Mouse (Mus musculus) left cerebral cortex, adult 11 months (tissue): ENCODE measurements at regions not wholly inside any gene's neighbourhood (a gene's known extent, or its start where the extent isn't known, plus 50 kb on each side); places are given as distances from the start of the nearest gene placed in this dataset.
A peak's percentile ranks its signal among the peaks of the same experiment; 100 is the strongest.
"Not testable (repeated sequence)": the region's sequence is repeated elsewhere in the genome, so short reads cannot be mapped to it uniquely, and the experiment has no call there.

ENCODE experiments used
- DNase-seq: peaks from one replicate; pipeline ENCODE4 v3.0.0; 2022; ENCODE audit warnings: low spot score

DNA sequence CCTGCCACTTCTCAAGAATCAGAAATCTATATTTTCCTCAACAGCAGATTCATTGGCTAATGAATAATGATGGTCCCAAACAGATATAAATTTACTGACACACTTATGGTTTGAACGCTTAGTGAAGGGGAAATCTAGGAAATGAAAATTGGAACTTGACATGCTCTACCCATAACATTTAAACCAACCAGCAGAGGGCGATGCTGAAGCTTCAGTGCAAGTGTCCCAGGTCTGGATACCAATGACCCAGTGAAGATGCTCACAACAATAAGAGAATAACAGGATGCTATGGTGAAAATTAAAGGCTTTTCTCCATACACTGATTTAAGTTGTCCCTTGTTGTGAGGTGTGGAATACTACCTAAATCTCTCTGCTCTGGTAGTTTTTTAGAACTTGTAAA, 236.0 kb upstream of the Rorb start:
- no peak for DNase-seq

DNA sequence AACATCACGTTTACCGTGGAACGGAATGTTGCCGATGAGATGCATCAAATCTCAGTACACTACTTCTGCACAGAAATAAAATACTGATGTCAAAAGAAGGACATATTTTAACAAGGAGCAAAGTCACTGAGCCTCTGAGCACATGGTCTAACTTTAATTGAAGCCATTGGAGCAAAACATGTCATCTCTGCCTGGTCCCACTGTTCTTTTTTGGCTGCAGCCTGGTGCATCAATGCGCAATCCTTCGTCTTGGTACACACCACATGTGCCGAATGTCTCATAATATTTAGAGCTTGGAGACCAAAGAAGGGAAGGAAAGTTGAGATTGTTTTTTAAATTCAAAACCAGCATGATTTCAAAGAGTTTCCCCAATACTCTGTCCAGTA, 233.4 kb upstream of the Rorb start:
- no peak for DNase-seq

DNA sequence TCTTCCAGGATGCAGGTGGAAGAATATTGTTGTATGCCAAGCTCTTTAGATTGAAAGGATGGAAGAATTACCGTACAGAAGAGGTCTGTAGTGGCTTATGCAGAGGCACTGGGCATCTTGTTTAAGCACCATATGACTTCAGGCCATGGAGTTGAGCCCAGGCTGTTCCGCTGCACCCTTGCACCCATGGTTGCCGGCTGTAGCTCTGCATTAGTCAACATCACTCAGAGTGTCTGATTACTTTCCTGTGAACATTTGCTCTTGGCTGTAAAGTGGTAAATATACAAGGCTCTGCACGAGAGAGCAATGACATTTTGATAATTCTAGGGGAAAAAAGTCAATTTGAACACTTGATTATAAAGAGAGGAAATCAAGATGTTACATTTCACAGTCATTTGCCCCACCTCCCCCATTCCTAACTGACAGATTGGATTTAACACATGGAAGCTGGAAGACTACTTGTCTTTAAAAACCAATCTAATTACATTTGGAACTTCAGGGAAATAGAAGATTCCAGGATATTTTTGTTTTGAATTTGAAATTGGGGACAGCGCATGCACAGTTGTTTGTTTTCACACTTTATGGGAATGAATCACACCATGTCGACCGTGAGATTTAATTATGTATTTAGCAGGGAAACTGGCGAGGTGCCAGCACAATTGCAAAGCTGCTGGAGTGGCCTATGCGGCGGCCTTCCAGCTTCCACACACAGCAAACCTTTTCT, 232.9 kb upstream of the Rorb start:
- no peak for DNase-seq

DNA sequence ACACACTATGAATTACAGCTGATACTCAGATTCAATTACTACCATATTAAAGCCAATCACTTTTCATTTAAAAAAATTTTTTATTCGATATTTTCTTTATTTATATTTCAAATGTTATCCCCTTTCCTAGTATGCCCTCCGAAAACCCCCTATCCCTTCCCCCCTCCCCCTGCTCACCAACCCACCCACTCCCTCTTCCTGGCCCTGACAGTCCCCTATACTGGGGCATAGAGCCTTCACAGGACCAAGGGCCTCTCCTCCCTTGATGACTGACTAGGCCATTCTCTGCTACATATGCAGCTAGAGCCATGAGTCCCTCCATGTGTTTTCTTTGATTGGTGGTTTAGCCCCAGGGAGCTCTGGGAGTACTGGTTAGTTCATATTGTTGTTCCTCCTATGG, 196.1 kb upstream of the Rorb start:
- not testable (repeated sequence) for DNase-seq

DNA sequence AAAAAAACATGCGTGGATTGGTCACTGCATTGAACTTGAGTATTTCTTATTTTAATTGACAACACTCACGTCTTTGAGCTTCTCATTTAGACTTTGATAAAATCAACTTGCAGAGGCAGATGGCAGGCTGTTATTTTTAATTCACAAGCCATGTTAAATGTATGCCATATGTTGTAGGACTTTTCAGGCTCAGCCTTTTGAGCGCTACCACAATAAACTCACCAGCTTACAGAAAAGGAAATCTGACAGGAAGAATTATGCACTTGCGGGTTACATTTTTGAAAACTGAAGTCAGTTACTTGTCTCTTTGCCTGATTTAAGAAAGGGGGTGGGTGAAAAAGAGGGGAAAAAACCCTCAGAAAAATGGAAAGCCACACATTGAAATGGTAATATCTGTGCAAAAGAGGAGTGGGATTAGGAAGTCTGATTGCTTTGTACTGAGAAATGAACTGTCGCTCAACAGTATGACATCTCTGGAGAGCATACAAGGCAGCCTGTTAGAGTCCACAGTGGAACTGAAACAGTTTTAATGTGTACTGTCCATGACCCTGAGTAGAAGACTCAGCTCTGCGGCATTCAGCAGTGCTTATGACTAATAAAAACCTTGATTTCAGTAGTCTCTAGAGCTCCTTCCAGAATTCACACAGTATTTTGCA, 195.6 kb upstream of the Rorb start:
- DNase-seq: peak; percentile 23

DNA sequence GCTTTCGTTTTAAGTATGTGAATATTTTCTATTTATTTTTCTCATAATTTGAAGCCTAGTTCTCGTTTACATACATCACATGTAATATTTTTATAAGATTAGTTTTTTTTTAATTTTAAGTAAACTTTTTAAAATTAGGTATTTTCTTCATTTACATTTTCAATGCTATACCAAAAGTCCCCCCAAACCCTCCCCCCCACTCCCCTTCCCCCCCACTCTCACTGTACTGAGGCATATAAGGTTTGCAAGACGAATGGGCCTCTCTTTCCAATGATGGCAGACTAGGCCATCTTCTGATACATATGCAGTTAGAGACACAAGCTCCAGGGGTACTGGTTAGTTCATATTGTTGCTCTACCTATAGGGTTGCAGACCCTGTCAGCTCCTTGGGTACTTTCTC, 174.9 kb upstream of the Rorb start:
- DNase-seq: not testable (repeated sequence)

DNA sequence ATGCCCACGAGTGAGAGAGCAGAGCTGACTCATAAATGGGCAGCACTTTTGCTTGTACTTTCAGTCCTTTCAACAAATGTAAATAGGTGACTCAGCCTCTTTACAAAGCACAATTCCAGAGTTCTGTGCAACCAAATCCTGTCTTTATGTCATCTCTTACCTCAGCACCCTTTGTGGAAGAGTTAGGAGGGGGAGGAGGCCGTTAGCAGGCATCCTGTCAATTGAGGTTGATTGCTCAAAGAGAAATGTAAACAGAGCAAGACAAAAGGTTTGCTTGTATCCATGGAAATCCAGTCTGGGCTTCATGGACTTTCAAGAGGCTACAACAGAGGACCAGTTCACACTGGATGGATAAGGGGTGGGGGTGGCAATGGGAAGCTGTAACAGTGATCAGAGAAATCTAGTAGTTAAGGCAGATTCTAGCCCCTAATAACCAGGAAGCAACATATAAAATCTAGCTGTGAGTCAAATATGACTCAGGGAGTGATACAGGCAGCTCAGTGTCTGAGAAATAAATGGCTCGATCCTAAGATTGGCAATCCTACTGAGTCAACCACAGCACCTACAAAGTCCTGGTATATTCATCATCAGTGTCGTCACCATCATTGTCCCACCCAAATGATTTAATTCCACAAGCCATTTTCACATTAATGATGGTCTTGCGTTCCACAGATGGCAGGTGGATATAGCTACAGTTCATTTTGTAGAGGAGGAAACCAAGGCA, 136.0 kb upstream of the Rorb start:
- DNase-seq: no peak

DNA sequence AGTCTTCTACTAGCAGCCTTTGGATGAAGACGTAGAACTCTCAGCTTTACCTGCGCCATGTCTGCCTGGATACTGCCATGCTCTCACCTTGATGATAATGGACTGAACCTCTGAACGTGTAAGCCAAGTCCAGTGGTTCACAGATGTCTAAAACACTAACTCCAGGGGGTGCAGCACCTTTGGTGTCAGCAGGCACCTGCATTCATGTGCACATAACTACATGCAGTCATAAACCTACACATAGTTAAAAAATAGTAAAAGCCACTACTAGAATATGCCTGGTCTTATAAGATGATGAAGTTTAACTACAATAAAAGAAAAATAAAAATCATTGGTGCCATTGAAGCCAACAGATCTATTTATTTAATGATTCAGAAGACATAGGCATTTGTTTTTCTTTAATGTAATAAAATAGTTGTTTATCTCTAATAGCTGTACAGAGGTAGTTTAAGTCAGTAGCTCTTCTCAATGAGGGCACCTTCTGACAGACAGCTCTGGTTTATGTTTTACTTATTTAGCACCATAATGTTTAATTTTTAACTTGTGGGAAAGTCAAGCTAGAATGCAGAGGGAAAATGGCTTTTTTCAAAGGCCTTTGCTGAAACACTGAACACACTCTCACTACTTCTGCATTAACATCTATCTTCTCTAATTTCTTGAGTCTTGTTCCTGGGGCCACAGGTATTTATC, 118.5 kb upstream of the Rorb start:
- no peak for DNase-seq

DNA sequence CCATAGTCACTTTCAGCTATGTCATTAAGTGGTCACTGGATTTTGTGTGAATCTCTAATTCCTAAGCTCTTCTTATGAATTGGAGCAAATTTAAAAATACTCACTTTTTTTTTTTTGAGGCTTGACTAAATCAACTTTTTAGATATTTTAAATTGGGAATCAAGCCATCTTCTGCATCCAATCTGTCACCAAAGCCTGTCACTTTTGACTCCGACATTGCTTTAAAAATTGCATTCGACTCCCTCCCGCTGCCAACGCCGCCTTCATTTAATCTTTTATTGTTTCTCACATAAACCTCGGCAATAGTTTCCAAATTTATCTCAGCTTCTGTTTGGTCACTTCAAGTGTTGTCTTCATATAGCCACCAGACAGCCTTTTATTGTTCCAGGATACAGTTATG, 109.8 kb upstream of the Rorb start:
- DNase-seq: no peak

DNA sequence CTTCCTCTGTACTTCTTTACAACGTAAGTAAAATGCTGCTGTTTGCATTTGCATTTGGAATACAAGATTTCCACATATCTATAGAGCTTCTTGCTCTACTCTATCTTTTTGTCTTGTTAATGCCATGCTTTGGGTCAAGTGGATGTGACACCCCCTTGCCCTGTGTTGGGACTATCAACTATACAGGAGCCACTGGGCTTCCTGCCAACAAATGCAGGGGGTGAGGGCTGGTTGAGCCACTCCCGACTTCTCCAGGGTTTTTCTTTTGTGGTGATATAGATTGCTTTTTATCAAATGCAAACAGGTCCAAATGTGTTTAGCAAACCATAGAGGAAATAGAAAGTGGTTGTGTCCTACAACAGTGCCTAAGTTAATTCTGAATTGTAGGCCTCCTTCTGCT, 108.4 kb upstream of the Rorb start:
- DNase-seq: no peak

DNA sequence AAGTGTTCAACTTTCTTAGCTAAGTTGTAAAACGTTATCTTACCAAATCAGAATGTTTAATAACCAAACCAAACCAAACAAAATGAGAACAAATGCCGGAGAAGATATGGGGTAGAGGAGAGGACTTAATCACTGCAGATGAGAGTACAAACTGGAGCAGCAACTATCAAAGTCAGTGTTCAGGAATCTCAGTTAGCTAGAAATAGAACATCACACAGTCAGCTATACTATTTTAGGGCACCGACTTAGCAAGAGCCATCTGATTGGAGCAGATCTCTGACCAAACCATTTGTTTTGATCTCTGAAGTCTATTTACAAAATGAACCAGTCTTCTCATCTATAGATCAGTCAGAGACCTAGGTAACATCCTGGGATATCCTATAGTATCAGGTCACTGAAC, 107.7 kb upstream of the Rorb start:
- no peak for DNase-seq

DNA sequence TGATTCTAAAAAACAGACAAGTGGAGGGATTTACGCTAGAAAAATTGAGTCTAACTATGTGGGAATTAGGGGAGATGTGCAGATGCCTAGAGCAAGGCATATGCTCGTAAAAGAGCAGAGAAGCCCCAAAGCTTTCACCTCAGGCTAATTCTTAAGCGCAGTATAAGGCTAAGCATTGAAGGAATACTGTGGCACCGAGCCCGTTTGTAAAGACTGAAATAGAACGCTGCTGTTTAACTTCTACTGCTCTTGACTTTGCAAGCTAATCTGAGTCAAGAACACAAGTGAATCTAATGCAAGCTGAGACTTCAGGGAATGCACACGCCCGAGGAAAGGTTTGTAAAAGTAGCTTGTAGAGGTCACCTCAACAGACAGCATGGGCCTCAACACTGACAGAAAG, 88.5 kb upstream of the Rorb start:
- no peak for DNase-seq

DNA sequence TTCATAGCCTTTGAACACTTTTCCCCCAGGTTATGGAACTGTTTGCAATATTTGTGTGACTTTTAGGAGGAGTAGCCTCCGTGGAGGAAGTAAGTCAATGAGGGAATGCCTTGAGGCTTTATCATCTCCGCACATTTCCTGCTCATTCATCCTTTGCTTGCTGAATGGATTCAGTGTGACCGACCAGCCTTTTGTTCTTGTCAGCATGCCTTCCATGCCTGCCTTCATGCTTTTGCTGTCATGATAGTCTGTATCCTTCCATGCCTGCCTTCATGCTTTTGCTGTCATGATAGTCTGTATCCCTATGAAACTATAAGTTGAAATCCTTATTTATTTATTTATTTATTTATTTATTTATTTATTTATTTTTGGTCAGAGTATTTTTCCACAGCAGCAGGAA, 87.8 kb upstream of the Rorb start:
- no peak for DNase-seq

DNA sequence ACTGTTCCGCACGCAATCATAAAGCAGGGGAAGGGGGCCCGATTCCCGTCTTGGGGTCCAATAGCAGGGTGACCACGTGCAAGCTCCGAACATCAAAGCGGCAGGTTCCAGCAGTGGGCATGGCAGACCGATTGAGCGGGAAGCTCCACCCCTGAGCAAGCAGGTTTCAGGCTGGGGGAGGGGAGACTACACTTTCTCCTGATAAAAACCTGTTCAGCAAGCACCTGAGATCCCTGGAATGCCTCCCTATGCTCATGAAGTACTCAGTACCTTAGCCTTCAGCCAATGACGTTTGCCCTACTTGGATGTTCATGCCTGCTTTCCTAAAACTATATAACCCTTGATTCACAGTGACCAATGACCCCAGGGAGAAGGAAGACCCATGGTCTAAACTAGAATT, 83.7 kb upstream of the Rorb start:
- no peak for DNase-seq

DNA sequence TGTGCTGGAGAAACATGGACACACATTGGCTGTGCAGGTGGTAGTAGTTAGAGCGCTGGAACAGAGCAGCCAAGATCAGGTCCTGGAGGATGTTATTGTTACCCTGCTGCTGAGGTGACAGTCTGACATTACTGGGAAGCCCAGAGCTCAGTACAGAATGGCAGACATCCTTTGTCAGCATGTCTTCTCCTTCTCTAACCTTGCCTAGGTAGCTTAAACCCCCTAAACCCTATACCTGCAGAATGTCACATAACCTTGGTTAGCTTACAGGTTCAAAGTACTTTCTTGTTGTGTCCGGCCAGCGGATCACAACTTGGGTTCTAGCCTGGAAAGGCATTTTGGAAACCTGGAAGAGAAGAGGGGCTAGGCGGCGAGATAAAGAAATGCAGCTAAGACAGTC, 83.3 kb upstream of the Rorb start:
- no peak for DNase-seq

DNA sequence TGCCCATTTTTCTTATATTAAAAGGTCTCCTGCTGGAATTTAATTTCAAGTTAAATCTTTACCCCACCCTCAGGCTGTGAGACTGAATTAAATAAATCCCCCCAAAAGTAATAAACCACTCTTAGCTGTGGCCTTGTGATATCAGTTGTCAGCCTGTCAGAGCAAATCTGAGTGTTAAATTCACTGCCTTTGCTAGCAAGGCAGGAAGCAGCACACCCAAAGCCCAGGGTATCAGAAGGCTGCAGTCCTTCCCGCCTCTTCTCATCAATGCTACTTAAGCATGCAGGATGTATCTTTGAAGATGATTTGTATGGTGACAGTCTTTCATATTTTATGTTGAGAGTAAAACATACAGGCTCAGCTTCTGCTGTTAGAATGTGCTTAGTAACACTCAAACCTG, 61.8 kb upstream of the Rorb start:
- DNase-seq: no peak

DNA sequence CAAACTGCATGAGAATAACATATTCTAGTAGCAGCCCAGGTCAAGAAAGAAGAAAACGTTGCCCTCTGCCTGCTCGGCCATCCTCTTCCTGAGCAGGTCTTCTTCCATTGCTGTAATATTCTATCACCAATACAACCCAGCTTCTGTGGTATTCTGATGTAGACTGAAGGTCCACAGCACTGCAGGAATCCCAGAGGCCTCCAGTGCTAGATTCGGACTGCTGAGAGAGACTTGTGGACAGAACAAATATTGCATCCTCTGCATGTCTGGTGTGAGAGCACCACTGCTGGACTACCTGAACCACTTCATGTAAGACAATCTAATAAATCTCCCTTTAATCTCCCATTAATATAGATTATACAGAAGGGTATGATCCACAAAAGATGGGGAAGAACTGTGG, 59.8 kb upstream of the Rorb start:
- no peak for DNase-seq
